Mouse (Mus musculus) R1 (cell line): ENCODE results near the gene Dbx2.
A peak's percentile ranks its signal among the peaks of the same experiment; 100 is the strongest.

Source experiments
- DNase-seq: peaks from one replicate; pipeline ENCODE4 v3.0.0-alpha.2; 2018; ENCODE audit warnings: low read depth, low spot score

Dbx2 gene

GRCm38 (mm10) chr15:95655860-95656259 lies at the start of gene Dbx2:
TSS of gene Dbx2 (minus strand) at chr15:95655960.
- DNase-seq, result no peak

GRCm38 (mm10) chr15:95702206-95702605 lies 46.4 kb upstream of the Dbx2 start:
- no peak for DNase-seq

GRCm38 (mm10) chr15:95701573-95701972 lies 45.8 kb upstream of the Dbx2 start:
- DNase-seq, result no peak

GRCm38 (mm10) chr15:95699371-95699770 lies 43.6 kb upstream of the Dbx2 start:
- DNase-seq, result no peak

GRCm38 (mm10) chr15:95693759-95694158 lies 38.0 kb upstream of the Dbx2 start:
- DNase-seq, result no peak

- DNase-seq, result no peak
These were observed 35.8 kb upstream of the Dbx2 start for GRCm38 (mm10) chr15:95691594-95691993.

- DNase-seq, result peak; percentile 21
These were observed 35.4 kb upstream of the Dbx2 start for GRCm38 (mm10) chr15:95691129-95691528.

- DNase-seq, result no peak
These were observed 26.9 kb upstream of the Dbx2 start for GRCm38 (mm10) chr15:95682620-95683019.

- DNase-seq, result no peak
These were observed 19.9 kb upstream of the Dbx2 start for GRCm38 (mm10) chr15:95675645-95676044.

- no peak for DNase-seq
These were observed 19.4 kb upstream of the Dbx2 start for GRCm38 (mm10) chr15:95675176-95675575.

- DNase-seq, result no peak
These were observed 11.4 kb upstream of the Dbx2 start for GRCm38 (mm10) chr15:95667209-95667608.

GRCm38 (mm10) chr15:95665002-95665401 lies 9.2 kb upstream of the Dbx2 start:
- DNase-seq, result no peak

GRCm38 (mm10) chr15:95661718-95662117 lies 6.0 kb upstream of the Dbx2 start:
- no peak for DNase-seq

GRCm38 (mm10) chr15:95660368-95660767 lies 4.6 kb upstream of the Dbx2 start:
- no peak for DNase-seq

- no peak for DNase-seq
These were observed 1.4 kb downstream of the Dbx2 start for GRCm38 (mm10) chr15:95654211-95654897.

- no peak for DNase-seq
These were observed 1.9 kb downstream of the Dbx2 start for GRCm38 (mm10) chr15:95653812-95654210.

GRCm38 (mm10) chr15:95652898-95653707 lies 2.7 kb downstream of the Dbx2 start:
- DNase-seq, result no peak

GRCm38 (mm10) chr15:95651824-95652223 lies 3.9 kb downstream of the Dbx2 start:
- DNase-seq, result peak; percentile 51

GRCm38 (mm10) chr15:95643505-95644029 lies 12.2 kb downstream of the Dbx2 start:
- DNase-seq, result no peak

- no peak for DNase-seq
These were observed 15.4 kb downstream of the Dbx2 start for GRCm38 (mm10) chr15:95640347-95640746.

- DNase-seq, result no peak
These were observed 16.0 kb downstream of the Dbx2 start for GRCm38 (mm10) chr15:95639829-95640134.

- no peak for DNase-seq
These were observed 16.5 kb downstream of the Dbx2 start for GRCm38 (mm10) chr15:95639115-95639828.
